Mouse (Mus musculus) lung, postnatal 36 days (tissue): ENCODE results near the gene Mettl16.

Experiments used
- DNase-seq: peaks from one replicate; pipeline ENCODE4 v3.0.0; 2022; ENCODE audit warnings: mixed read lengths

Mettl16 gene

GRCm38 (mm10) chr11:74850998-74851661, 80.5 kb downstream of the Mettl16 start:
- DNase-seq, result no peak

GRCm38 (mm10) chr11:74857756-74858155, 87.1 kb downstream of the Mettl16 start:
- no peak for DNase-seq

GRCm38 (mm10) chr11:74862129-74862528, 91.5 kb downstream of the Mettl16 start:
- no peak for DNase-seq

- peak; percentile 60 for DNase-seq
Observed at GRCm38 (mm10) chr11:74863471-74863870, 92.8 kb downstream of the Mettl16 start.

GRCm38 (mm10) chr11:74864421-74864820, 93.8 kb downstream of the Mettl16 start:
- DNase-seq, result no peak

GRCm38 (mm10) chr11:74865252-74865651, 94.6 kb downstream of the Mettl16 start:
- DNase-seq, result no peak

- DNase-seq, result peak; percentile 81
Observed at GRCm38 (mm10) chr11:74866640-74867039, 96.0 kb downstream of the Mettl16 start.

- peak; percentile 61 for DNase-seq
Observed at GRCm38 (mm10) chr11:74867181-74867580, 96.6 kb downstream of the Mettl16 start.

- DNase-seq, result no peak
Observed at GRCm38 (mm10) chr11:74868046-74868760, 97.6 kb downstream of the Mettl16 start.

GRCm38 (mm10) chr11:74869603-74870002, 99.0 kb downstream of the Mettl16 start:
- no peak for DNase-seq

GRCm38 (mm10) chr11:74870544-74870943, 99.9 kb downstream of the Mettl16 start:
- peak; percentile 74 for DNase-seq

GRCm38 (mm10) chr11:74870991-74871622, 100.5 kb downstream of the Mettl16 start:
- DNase-seq, result peak; percentile 41

- DNase-seq, result no peak
Observed at GRCm38 (mm10) chr11:74874630-74875029, 104.0 kb downstream of the Mettl16 start.

- peak; percentile 78 for DNase-seq
Observed at GRCm38 (mm10) chr11:74876801-74877200, 106.2 kb downstream of the Mettl16 start.
